Mouse (Mus musculus): ENCODE measurements around the gene Gpr82. TPM values are rescaled to one million over a fixed set of nuclear protein-coding genes. Genes with fewer than 3 reads are reported as not detected.

Gpr82 gene
- polyA plus RNA-seq (2014; fragmentation: Nextera tagmentation; extraction: Ambion mirVana): 0.21 and 0.48 TPM in 2 replicates

GRCm38 (mm10) chrX:13661063-13661462, at the start of gene Gpr82:
Gene Gpr82 (plus strand): TSS chrX:13661363.
- 89% methylated on average over 5 of the region's 5 CpGs for WGBS
- Histone ChIP-seq H3K9ac (replicated peaks; ENCODE audit: low read length) (no peak within 1 kb of the TSS), H3K27ac (replicated peaks; ENCODE audit: low read depth, low read length) (no peak within 1 kb of the TSS), H3K36me3 (replicated peaks; ENCODE audit: control insufficient read depth, insufficient read depth, low read depth, low read length) (no peaks in the 10 kb centered on the region), H3K4me2 (ENCODE audit: low read depth, low read length) (no peak within 1 kb of the TSS), H3K27me3 (ENCODE audit: control insufficient read depth, insufficient read depth, low read length) (no peaks in the 10 kb centered on the region), H3K4me1 (ENCODE audit: control insufficient read depth, insufficient read depth, low read length) (no peaks in the 10 kb centered on the region), H3K4me3 (ENCODE audit: low read depth, low read length) (no peak within 1 kb of the TSS), H3K9me3 (replicated peaks; ENCODE audit: control insufficient read depth, low read length) (no peaks in the 10 kb centered on the region)
- no peak for DNase-seq (ENCODE audit: low spot score)
- ATAC-seq (replicated peaks; ENCODE audit: insufficient number of reproducible peaks, low FRiP score, low TSS enrichment, low read depth): no peak

- Histone ChIP-seq H3K4me1 (ENCODE audit: control insufficient read depth, insufficient read depth, low read length) (no peaks in the 10 kb centered on the region), H3K27ac (replicated peaks; ENCODE audit: low read depth, low read length) (no peak overlapping the region), H3K36me3 (replicated peaks; ENCODE audit: control insufficient read depth, insufficient read depth, low read depth, low read length) (no peaks in the 10 kb centered on the region), H3K4me3 (ENCODE audit: low read depth, low read length) (no peak overlapping the region), H3K27me3 (ENCODE audit: control insufficient read depth, insufficient read depth, low read length) (no peaks in the 10 kb centered on the region), H3K9ac (replicated peaks; ENCODE audit: low read length) (no peak overlapping the region), H3K9me3 (replicated peaks; ENCODE audit: control insufficient read depth, low read length) (no peaks in the 10 kb centered on the region), H3K4me2 (ENCODE audit: low read depth, low read length) (no peak overlapping the region)
- DNase-seq (ENCODE audit: low spot score): no peak
- 86% methylated on average over 2 of the region's 2 CpGs for WGBS
- ATAC-seq (replicated peaks; ENCODE audit: insufficient number of reproducible peaks, low FRiP score, low TSS enrichment, low read depth): no peak
Observed at GRCm38 (mm10) chrX:13612115-13612514, 49.0 kb upstream of the Gpr82 start.

- Histone ChIP-seq H3K4me3 (ENCODE audit: low read depth, low read length) (no peak overlapping the region), H3K4me1 (ENCODE audit: control insufficient read depth, insufficient read depth, low read length) (no peaks in the 10 kb centered on the region), H3K36me3 (replicated peaks; ENCODE audit: control insufficient read depth, insufficient read depth, low read depth, low read length) (no peaks in the 10 kb centered on the region), H3K27ac (replicated peaks; ENCODE audit: low read depth, low read length) (no peak overlapping the region), H3K4me2 (ENCODE audit: low read depth, low read length) (no peak overlapping the region), H3K9ac (replicated peaks; ENCODE audit: low read length) (no peak overlapping the region), H3K27me3 (ENCODE audit: control insufficient read depth, insufficient read depth, low read length) (no peaks in the 10 kb centered on the region), H3K9me3 (replicated peaks; ENCODE audit: control insufficient read depth, low read length) (no peaks in the 10 kb centered on the region)
- 70% methylated on average over 1 of the region's 1 CpGs for WGBS
- no peak for ATAC-seq (replicated peaks; ENCODE audit: insufficient number of reproducible peaks, low FRiP score, low TSS enrichment, low read depth)
- DNase-seq (ENCODE audit: low spot score): no peak
Observed at GRCm38 (mm10) chrX:13616726-13617125, 44.4 kb upstream of the Gpr82 start.

- H3K27ac ChIP-seq (replicated peaks; ENCODE audit: low read depth, low read length): no peak overlapping the region
- no peaks in the 10 kb centered on the region for H3K4me1 ChIP-seq (ENCODE audit: control insufficient read depth, insufficient read depth, low read length)
- H3K4me2 ChIP-seq (ENCODE audit: low read depth, low read length): no peak overlapping the region
- DNase-seq (ENCODE audit: low spot score): no peak
- no peaks in the 10 kb centered on the region for H3K36me3 ChIP-seq (replicated peaks; ENCODE audit: control insufficient read depth, insufficient read depth, low read depth, low read length)
- H3K27me3 ChIP-seq (ENCODE audit: control insufficient read depth, insufficient read depth, low read length): no peaks in the 10 kb centered on the region
- H3K9me3 ChIP-seq (replicated peaks; ENCODE audit: control insufficient read depth, low read length): no peaks in the 10 kb centered on the region
- no peak for ATAC-seq (replicated peaks; ENCODE audit: insufficient number of reproducible peaks, low FRiP score, low TSS enrichment, low read depth)
- H3K4me3 ChIP-seq (ENCODE audit: low read depth, low read length): no peak overlapping the region
- 90% methylated on average over 1 of the region's 1 CpGs for WGBS
- H3K9ac ChIP-seq (replicated peaks; ENCODE audit: low read length): no peak overlapping the region
Observed at GRCm38 (mm10) chrX:13617294-13617693, 43.9 kb upstream of the Gpr82 start.

- no peaks in the 10 kb centered on the region for H3K27me3 ChIP-seq (ENCODE audit: control insufficient read depth, insufficient read depth, low read length)
- 79% methylated on average over 4 of the region's 4 CpGs for WGBS
- H3K9ac ChIP-seq (replicated peaks; ENCODE audit: low read length): no peak overlapping the region
- no peak overlapping the region for H3K27ac ChIP-seq (replicated peaks; ENCODE audit: low read depth, low read length)
- no peaks in the 10 kb centered on the region for H3K4me1 ChIP-seq (ENCODE audit: control insufficient read depth, insufficient read depth, low read length)
- H3K4me3 ChIP-seq (ENCODE audit: low read depth, low read length): no peak overlapping the region
- no peak overlapping the region for H3K4me2 ChIP-seq (ENCODE audit: low read depth, low read length)
- no peak for DNase-seq (ENCODE audit: low spot score)
- ATAC-seq (replicated peaks; ENCODE audit: insufficient number of reproducible peaks, low FRiP score, low TSS enrichment, low read depth): no peak
- no peaks in the 10 kb centered on the region for H3K36me3 ChIP-seq (replicated peaks; ENCODE audit: control insufficient read depth, insufficient read depth, low read depth, low read length)
- no peaks in the 10 kb centered on the region for H3K9me3 ChIP-seq (replicated peaks; ENCODE audit: control insufficient read depth, low read length)
Observed at GRCm38 (mm10) chrX:13618476-13618875, 42.7 kb upstream of the Gpr82 start.

GRCm38 (mm10) chrX:13621473-13621872, 39.7 kb upstream of the Gpr82 start:
- H3K27ac ChIP-seq (replicated peaks; ENCODE audit: low read depth, low read length): no peak overlapping the region
- no peak overlapping the region for H3K4me3 ChIP-seq (ENCODE audit: low read depth, low read length)
- H3K9me3 ChIP-seq (replicated peaks; ENCODE audit: control insufficient read depth, low read length): no peaks in the 10 kb centered on the region
- no peak overlapping the region for H3K4me2 ChIP-seq (ENCODE audit: low read depth, low read length)
- H3K9ac ChIP-seq (replicated peaks; ENCODE audit: low read length): no peak overlapping the region
- no peaks in the 10 kb centered on the region for H3K4me1 ChIP-seq (ENCODE audit: control insufficient read depth, insufficient read depth, low read length)
- WGBS: 87% methylated on average over 4 of the region's 4 CpGs
- ATAC-seq (replicated peaks; ENCODE audit: insufficient number of reproducible peaks, low FRiP score, low TSS enrichment, low read depth): no peak
- H3K36me3 ChIP-seq (replicated peaks; ENCODE audit: control insufficient read depth, insufficient read depth, low read depth, low read length): no peaks in the 10 kb centered on the region
- no peak for DNase-seq (ENCODE audit: low spot score)
- no peaks in the 10 kb centered on the region for H3K27me3 ChIP-seq (ENCODE audit: control insufficient read depth, insufficient read depth, low read length)

GRCm38 (mm10) chrX:13622654-13623053, 38.5 kb upstream of the Gpr82 start:
- Histone ChIP-seq H3K27ac (replicated peaks; ENCODE audit: low read depth, low read length) (no peak overlapping the region), H3K4me2 (ENCODE audit: low read depth, low read length) (no peak overlapping the region), H3K9me3 (replicated peaks; ENCODE audit: control insufficient read depth, low read length) (no peaks in the 10 kb centered on the region), H3K27me3 (ENCODE audit: control insufficient read depth, insufficient read depth, low read length) (no peaks in the 10 kb centered on the region), H3K36me3 (replicated peaks; ENCODE audit: control insufficient read depth, insufficient read depth, low read depth, low read length) (no peaks in the 10 kb centered on the region), H3K9ac (replicated peaks; ENCODE audit: low read length) (no peak overlapping the region), H3K4me1 (ENCODE audit: control insufficient read depth, insufficient read depth, low read length) (no peaks in the 10 kb centered on the region), H3K4me3 (ENCODE audit: low read depth, low read length) (no peak overlapping the region)
- ATAC-seq (replicated peaks; ENCODE audit: insufficient number of reproducible peaks, low FRiP score, low TSS enrichment, low read depth): no peak
- whole genome bisulfite sequencing: 83% methylated on average over 5 of the region's 5 CpGs
- no peak for DNase-seq (ENCODE audit: low spot score)

- H3K27me3 ChIP-seq (ENCODE audit: control insufficient read depth, insufficient read depth, low read length): no peaks in the 10 kb centered on the region
- no peaks in the 10 kb centered on the region for H3K9me3 ChIP-seq (replicated peaks; ENCODE audit: control insufficient read depth, low read length)
- H3K4me1 ChIP-seq (ENCODE audit: control insufficient read depth, insufficient read depth, low read length): no peaks in the 10 kb centered on the region
- no peak within 1 kb of the TSS for H3K27ac ChIP-seq (replicated peaks; ENCODE audit: low read depth, low read length)
- no peak within 1 kb of the TSS for H3K4me3 ChIP-seq (ENCODE audit: low read depth, low read length)
- DNase-seq (ENCODE audit: low spot score) (no peak), ATAC-seq (replicated peaks; ENCODE audit: insufficient number of reproducible peaks, low FRiP score, low TSS enrichment, low read depth) (no peak)
- 68% methylated on average over 5 of the region's 5 CpGs for WGBS
- H3K9ac ChIP-seq (replicated peaks; ENCODE audit: low read length): no peak within 1 kb of the TSS
- H3K36me3 ChIP-seq (replicated peaks; ENCODE audit: control insufficient read depth, insufficient read depth, low read depth, low read length): no peaks in the 10 kb centered on the region
- H3K4me2 ChIP-seq (ENCODE audit: low read depth, low read length): no peak within 1 kb of the TSS
Observed at GRCm38 (mm10) chrX:13631599-13632283, 29.4 kb upstream of the Gpr82 start, which contains the start of gene Gpr34. Gene Gpr34 (plus strand): TSS chrX:13632089.
